Mouse (Mus musculus) G1E (cell line): ENCODE data around the gene Lexm.

Experiments used
- CTCF ChIP-seq: IDR thresholded peaks from 2 replicates; pipeline ENCODE4 v1.5.1; 2012; ENCODE audit warnings: low read depth, low read length, inconsistent platforms, mixed read lengths
- GATA1 ChIP-seq: IDR thresholded peaks from 2 replicates; pipeline ENCODE4 v1.6.1; 2012; ENCODE audit warnings: borderline replicate concordance, low read length, inconsistent platforms, mixed read lengths
- GATA2 ChIP-seq: IDR thresholded peaks from 2 replicates; pipeline ENCODE4 v1.6.1; 2012; ENCODE audit warnings: low read depth, low read length, inconsistent platforms, borderline replicate concordance
- POLR2AphosphoS5 ChIP-seq: IDR thresholded peaks from 2 replicates; pipeline ENCODE4 v1.6.1; 2012; ENCODE audit warnings: low read depth, low read length, inconsistent platforms; ENCODE audit not compliant: insufficient replicate concordance
- TAL1 ChIP-seq: conservative IDR thresholded peaks from 2 replicates; pipeline ENCODE4 v1.6.1; 2012; ENCODE audit warnings: low read depth, low read length, inconsistent platforms, mixed read lengths

DNA sequence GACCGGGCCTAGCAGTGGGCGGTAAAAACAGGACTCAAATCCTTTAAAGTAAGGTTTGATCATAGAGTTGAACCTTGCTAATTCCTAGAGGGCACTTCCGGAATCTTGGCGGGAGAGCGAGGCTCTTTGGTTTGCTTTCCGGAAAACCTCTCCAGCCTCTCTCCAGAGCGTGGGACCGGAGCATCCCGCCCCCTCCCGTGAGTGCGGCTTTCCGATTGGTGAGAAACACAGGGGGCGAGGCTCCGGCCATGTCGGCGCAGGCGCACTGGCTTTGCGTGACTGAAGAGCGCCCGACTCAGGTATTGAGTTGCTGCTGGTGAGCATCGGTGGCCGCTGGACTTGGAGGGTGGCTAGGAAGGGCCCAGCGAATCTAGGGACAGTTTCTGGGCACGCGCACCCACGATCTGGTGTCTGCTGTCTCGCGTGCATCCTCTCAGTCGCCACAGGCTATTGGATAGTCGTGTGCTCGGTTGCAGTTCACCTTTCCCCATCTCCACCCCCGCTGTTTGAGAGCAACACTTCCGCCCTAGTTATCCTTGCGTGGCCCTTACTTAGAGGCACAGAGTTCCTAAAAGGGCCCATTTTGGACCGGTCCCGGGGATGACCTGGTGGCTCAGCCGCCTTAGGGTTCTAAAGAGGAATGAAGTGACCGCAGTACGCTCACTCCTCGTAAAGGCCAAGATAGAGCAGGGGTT lies 33.9 kb upstream of the Lexm start, which contains the start of gene Pars2:
- TF ChIP-seq TAL1 = no peak
- TF ChIP-seq CTCF = no peak
- no peak for TF ChIP-seq GATA1
- TF ChIP-seq POLR2AphosphoS5 = no peak
- no peak for TF ChIP-seq GATA2
